14 mouse cellular contexts compared by ENCODE assay signal in genomic region chr12:73836132-73836531, GRCm38 (mm10).
"Had no signal": no experiment of that assay in that cellular context is flagged by ENCODE, and none has a peak within 500 bp of the region (broad histone marks: within the 10 kb centered on the region; RNA-seq: fewer than 3 reads in every experiment).

No protein-coding gene starts in this region.

- H3K36me3 ChIP-seq: midbrain, embryonic 10.5 days; midbrain, embryonic 12.5 days; neural tube, embryonic 12.5 days had no signal

- H3K4me1 ChIP-seq: neural tube, embryonic 12.5 days had no signal

- H3K4me2 ChIP-seq: lung, embryonic 14.5 days; midbrain, embryonic 12.5 days; neural tube, embryonic 12.5 days had no signal

- H3K9ac ChIP-seq: lung, embryonic 14.5 days; midbrain, embryonic 12.5 days; neural tube, embryonic 12.5 days had no signal

- H3K9me3 ChIP-seq: midbrain, embryonic 10.5 days; midbrain, embryonic 12.5 days; neural tube, embryonic 12.5 days had no signal

- ATAC-seq: midbrain, embryonic 16.5 days had no signal

- DNase-seq: lung, adult 18-20 months; lung, embryonic 14.5 days; lung, postnatal 10 days; lung, postnatal 4 days; midbrain, embryonic 14.5 days; right cerebral cortex, postnatal 14 days; spleen, adult 18-20 months; thymus, adult 18-20 months; thymus, postnatal 14 days; thymus, postnatal 36 days had no signal

- H3K27me3 ChIP-seq: midbrain, embryonic 12.5 days; neural tube, embryonic 12.5 days had no signal

- H3K4me3 ChIP-seq: midbrain, embryonic 10.5 days; midbrain, embryonic 12.5 days; neural tube, embryonic 12.5 days had no signal

- H3K27ac ChIP-seq: midbrain, embryonic 10.5 days; midbrain, embryonic 12.5 days; neural tube, embryonic 12.5 days had no signal
